Mouse (Mus musculus): Measurements from ENCODE around the gene Rhcg.

- TF ChIP-seq POLR2A (IDR thresholded peaks at IDR 0.05; ENCODE audit: control insufficient read depth, extremely low read depth, insufficient read depth, low read length, poor library complexity) (no peak), CTCF (IDR thresholded peaks at IDR 0.05; ENCODE audit: borderline replicate concordance, control insufficient read depth, extremely low read depth, insufficient read depth, low read length, poor library complexity) (peak; percentile 87)
Observed at GRCm38 (mm10) chr7:79547092-79547491, 70.4 kb downstream of the Rhcg start.

Data from thymus, adult 2 months (tissue).